Mouse (Mus musculus): Measurements from ENCODE around the gene Ctrl.

- TF ChIP-seq GATA1 (IDR thresholded peaks at IDR 0.05; ENCODE audit: low read length) (no peak), TAL1 (IDR thresholded peaks at IDR 0.05; ENCODE audit: low read length) (no peak)
Measured at GRCm38 (mm10) chr8:105971019-105971720, 37.5 kb upstream of the Ctrl start.

Data from erythroblast, embryonic 14.5 days (primary cell).